Mouse (Mus musculus) neural tube, embryonic 11.5 days (tissue): Measurements from ENCODE around the gene Sgk1. TPM values are rescaled to one million over a fixed set of nuclear protein-coding genes. Genes with fewer than 3 reads are reported as not detected.
A peak's percentile ranks its signal among the peaks of the same experiment; 100 is the strongest.

Experiments
- ATAC-seq: fragments of 200-750 bp; cut with Nextera tagmentation; 2 replicates; pipeline ENCODE4 v1.8.0; 2017; ENCODE audit warnings: moderate number of reproducible peaks, mild to moderate bottlenecking, moderate TSS enrichment, moderate library complexity; ENCODE audit not compliant: insufficient read depth, low FRiP score, low TSS enrichment
- DNase-seq: peaks from one replicate; pipeline ENCODE4 v3.0.0-alpha.2; 2015; ENCODE audit warnings: low spot score
- H3K27ac ChIP-seq: fragments of 300-500 bp; sonication (generic); 2 replicates; pipeline ENCODE4 v1.5.1; 2014; ENCODE audit warnings: low read depth, mild to moderate bottlenecking, low read length
- H3K27me3 ChIP-seq: fragments of 300-500 bp; sonication (generic); 2 replicates; pipeline ENCODE4 v1.6.1; 2014; ENCODE audit warnings: mild to moderate bottlenecking, low read length, mixed read lengths; ENCODE audit not compliant: control insufficient read depth, insufficient read depth
- H3K36me3 ChIP-seq: fragments of 300-500 bp; sonication (generic); 2 replicates; pipeline ENCODE4 v1.6.1; 2014; ENCODE audit warnings: mild to moderate bottlenecking, low read length, moderate library complexity, mixed read lengths; ENCODE audit not compliant: control insufficient read depth, insufficient read depth
- H3K4me1 ChIP-seq: fragments of 300-500 bp; sonication (generic); 2 replicates; pipeline ENCODE4 v1.6.1; 2014; ENCODE audit warnings: low read length, mixed read lengths; ENCODE audit not compliant: control insufficient read depth, insufficient read depth
- H3K4me2 ChIP-seq: fragments of 300-500 bp; sonication (generic); 2 replicates; pipeline ENCODE4 v1.6.1; 2014; ENCODE audit warnings: low read depth, mild to moderate bottlenecking, moderate library complexity
- H3K4me3 ChIP-seq: fragments of 300-500 bp; sonication (generic); 2 replicates; pipeline ENCODE4 v1.5.1; 2014; ENCODE audit warnings: low read depth, low read length
- H3K9ac ChIP-seq: fragments of 300-500 bp; sonication (generic); 2 replicates; pipeline ENCODE4 v1.6.1; 2014; ENCODE audit warnings: mild to moderate bottlenecking, low read length
- H3K9me3 ChIP-seq: fragments of 300-500 bp; sonication (generic); 2 replicates; pipeline ENCODE4 v1.6.1; 2016; ENCODE audit warnings: low read length; ENCODE audit not compliant: control insufficient read depth
- WGBS: fragments of 180-500 bp; shearing (Covaris S2); extraction: QIAGEN DNeasy Blood & Tissue Kit; methylation state at CpG from one replicate; pipeline ENCODE4 v1.1.7; 2014; 5-methylcytosine and 5-hydroxymethylcytosine counted together
- polyA plus RNA-seq: library from polyadenylated mRNA; unstranded; fragments of >200 nt; fragmentation: Nextera tagmentation; extraction: Ambion mirVana; gene quantifications from 2 replicates; pipeline ENCODE4 v1.2.1, GENCODE M21; 2014

Gene Sgk1
- polyA plus RNA-seq, 1 experiment from 2014 or later = 22.1 TPM

GRCm38 (mm10) chr10:21994431-21994914, 112.5 kb downstream of the Sgk1 start:
- H3K4me3 ChIP-seq = peak overlapping the region; percentile 65
- no peaks in the 10 kb centered on the region for H3K36me3 ChIP-seq
- H3K4me2 ChIP-seq = peak overlapping the region; percentile 90
- H3K27me3 ChIP-seq = 0 out of 2 replicates have a peak, but pooled peaks cover 11% of the 10 kb centered on the region
- H3K9me3 ChIP-seq = no peaks in the 10 kb centered on the region
- WGBS = 0% methylated on average over 32 of the region's 40 CpGs
- peak overlapping the region; percentile 67 for H3K9ac ChIP-seq
- peaks cover 6% of the 10 kb centered on the region for H3K4me1 ChIP-seq
- DNase-seq = peak; percentile 96
- peak; percentile 95 for ATAC-seq
- peak overlapping the region; percentile 60 for H3K27ac ChIP-seq

DNA sequence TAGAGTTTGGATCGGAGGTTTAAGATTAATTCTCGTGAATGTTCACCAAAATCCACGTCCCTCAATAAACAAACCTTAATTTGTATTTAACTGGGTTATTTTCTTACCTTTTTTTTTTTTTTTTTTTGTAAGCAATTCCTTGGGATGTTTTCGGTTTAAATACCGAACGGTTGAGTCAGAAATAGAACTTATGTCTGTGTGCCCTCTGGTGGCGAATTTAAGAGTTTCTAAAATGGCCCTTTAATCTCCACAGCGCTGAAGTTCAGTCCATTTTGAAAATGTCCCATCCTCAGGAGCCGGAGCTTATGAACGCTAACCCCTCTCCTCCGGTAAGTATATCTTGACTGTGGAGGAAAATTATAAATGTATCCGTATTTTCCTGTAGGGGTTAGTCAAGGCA, 113.2 kb downstream of the Sgk1 start:
- DNase-seq = peak; percentile 61
- Histone ChIP-seq H3K36me3 (no peaks in the 10 kb centered on the region), H3K9me3 (no peaks in the 10 kb centered on the region), H3K9ac (no peak overlapping the region), H3K27me3 (0 out of 2 replicates have a peak, but pooled peaks cover 11% of the 10 kb centered on the region), H3K4me2 (peak overlapping the region; percentile 90), H3K4me3 (peak overlapping the region; percentile 65), H3K27ac (no peak overlapping the region), H3K4me1 (peaks cover 6% of the 10 kb centered on the region)
- 16% methylated on average over 12 of the region's 12 CpGs for WGBS
- ATAC-seq = no peak

- H3K9ac ChIP-seq = no peak overlapping the region
- H3K4me3 ChIP-seq = no peak overlapping the region
- H3K27ac ChIP-seq = no peak overlapping the region
- H3K36me3 ChIP-seq = no peaks in the 10 kb centered on the region
- DNase-seq (peak; percentile 77), ATAC-seq (no peak)
- no peak overlapping the region for H3K4me2 ChIP-seq
- 67% methylated on average over 11 of the region's 11 CpGs for WGBS
- peaks cover 6% of the 10 kb centered on the region for H3K4me1 ChIP-seq
- no peaks in the 10 kb centered on the region for H3K9me3 ChIP-seq
- 0 out of 2 replicates have a peak, but pooled peaks cover 11% of the 10 kb centered on the region for H3K27me3 ChIP-seq
These were observed 113.8 kb downstream of the Sgk1 start for GRCm38 (mm10) chr10:21995661-21996308.

DNA sequence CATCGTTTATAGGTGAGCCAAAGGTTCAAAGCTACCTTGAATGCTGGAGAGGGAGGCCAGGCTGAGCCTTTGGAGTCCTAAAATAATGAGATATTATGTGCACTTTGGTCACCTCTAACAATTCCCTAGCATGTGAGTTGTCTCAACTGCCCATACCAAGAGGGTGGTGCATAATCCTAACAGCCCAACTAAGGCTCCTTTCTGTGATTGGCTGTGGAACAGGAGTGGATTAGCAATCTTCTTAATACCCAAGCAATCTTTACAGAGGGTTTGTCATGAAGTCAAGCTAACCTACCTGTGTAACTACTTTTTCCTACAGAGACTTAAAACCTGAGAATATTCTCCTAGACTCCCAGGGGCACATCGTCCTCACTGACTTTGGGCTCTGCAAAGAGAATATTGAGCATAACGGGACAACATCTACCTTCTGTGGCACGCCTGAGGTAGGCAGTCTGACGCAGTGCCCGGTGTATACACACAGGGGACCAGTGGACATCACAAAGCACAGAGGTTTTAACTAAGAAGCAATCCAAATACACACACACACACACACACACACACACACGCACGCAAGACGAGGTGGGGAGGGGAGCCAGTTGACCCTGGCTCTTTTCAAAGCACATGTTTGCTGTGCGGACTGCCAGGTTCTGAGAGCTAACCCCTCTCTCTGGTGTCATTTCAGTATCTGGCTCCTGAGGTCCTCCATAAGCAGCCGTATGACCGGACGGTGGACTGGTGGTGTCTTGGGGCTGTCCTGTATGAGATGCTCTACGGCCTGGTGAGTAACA, 114.9 kb downstream of the Sgk1 start:
- H3K4me2 ChIP-seq = no peak overlapping the region
- WGBS = 94% methylated on average over 14 of the region's 14 CpGs
- H3K27me3 ChIP-seq = 0 out of 2 replicates have a peak, but pooled peaks cover 9% of the 10 kb centered on the region
- no peak for DNase-seq
- no peak for ATAC-seq
- no peak overlapping the region for H3K4me3 ChIP-seq
- H3K9ac ChIP-seq = peak overlapping the region; percentile 18; the same call in 1 of the 2 replicates
- no peaks in the 10 kb centered on the region for H3K9me3 ChIP-seq
- H3K36me3 ChIP-seq = no peaks in the 10 kb centered on the region
- no peak overlapping the region for H3K27ac ChIP-seq
- H3K4me1 ChIP-seq = peaks cover 6% of the 10 kb centered on the region

- no peak for ATAC-seq
- H3K27me3 ChIP-seq = 0 out of 2 replicates have a peak, but pooled peaks cover 2% of the 10 kb centered on the region
- H3K9me3 ChIP-seq = no peaks in the 10 kb centered on the region
- 92% methylated on average over 12 of the region's 12 CpGs for WGBS
- H3K4me1 ChIP-seq = peaks cover 4% of the 10 kb centered on the region
- H3K4me3 ChIP-seq = no peak overlapping the region
- H3K36me3 ChIP-seq = no peaks in the 10 kb centered on the region
- DNase-seq = no peak
- H3K27ac ChIP-seq = no peak overlapping the region
- H3K4me2 ChIP-seq = no peak overlapping the region
- no peak overlapping the region for H3K9ac ChIP-seq
These were observed 115.7 kb downstream of the Sgk1 start for GRCm38 (mm10) chr10:21997550-21998204.

- H3K27ac ChIP-seq = no peak overlapping the region
- no peaks in the 10 kb centered on the region for H3K9me3 ChIP-seq
- no peak for DNase-seq
- no peaks in the 10 kb centered on the region for H3K36me3 ChIP-seq
- H3K4me1 ChIP-seq = no peaks in the 10 kb centered on the region
- no peak overlapping the region for H3K4me3 ChIP-seq
- WGBS = 88% methylated on average over 28 of the region's 28 CpGs
- H3K27me3 ChIP-seq = no peaks in the 10 kb centered on the region
- H3K4me2 ChIP-seq = no peak overlapping the region; the same call in 1 of the 2 replicates
- no peak for ATAC-seq
- H3K9ac ChIP-seq = no peak overlapping the region
These were observed 116.7 kb downstream of the Sgk1 start for GRCm38 (mm10) chr10:21998503-21999180.

DNA sequence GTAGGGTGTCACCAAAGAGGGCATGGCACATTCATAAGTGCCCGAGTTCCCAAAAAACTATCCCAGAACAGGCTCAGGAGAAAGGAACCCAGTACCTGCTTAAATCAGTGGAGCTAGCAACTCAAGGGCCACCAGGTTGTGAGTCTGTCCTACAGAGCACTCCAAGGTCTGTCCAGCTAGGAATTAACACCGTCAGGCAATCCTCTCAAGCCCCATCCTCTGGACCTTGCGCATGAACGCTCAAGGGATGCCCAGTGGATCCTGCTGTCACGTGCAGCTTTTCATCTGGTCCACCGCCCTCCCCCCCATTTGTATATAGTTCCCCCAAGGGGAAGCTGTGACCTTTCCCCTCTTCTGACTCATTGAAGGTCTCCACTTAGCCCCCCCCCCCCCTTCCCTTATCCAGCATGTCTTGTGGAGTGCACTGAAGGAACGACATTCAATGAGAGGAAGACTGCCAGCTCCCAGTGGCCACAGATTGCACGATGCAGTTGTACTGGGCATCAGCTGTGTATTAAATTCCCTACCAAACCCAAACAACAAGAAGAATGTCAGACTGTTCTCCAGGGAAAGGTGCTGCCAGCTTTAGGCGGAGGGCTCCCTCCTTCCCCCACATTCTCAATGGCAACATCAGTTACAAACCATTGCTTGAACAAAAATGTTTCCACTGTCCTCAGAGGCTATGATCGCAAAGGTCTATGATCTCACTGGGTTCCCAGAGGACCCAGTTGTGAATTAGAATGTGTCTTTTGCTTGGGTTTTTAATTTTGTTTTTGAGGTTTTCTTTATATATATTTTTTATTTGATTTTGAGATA, 118.7 kb downstream of the Sgk1 start:
- 66% methylated on average over 10 of the region's 10 CpGs for WGBS

More for the DNA sequence above, 118.7 kb downstream of the Sgk1 start:
- no peak overlapping the region for H3K4me2 ChIP-seq
- no peak overlapping the region for H3K27ac ChIP-seq
- H3K9me3 ChIP-seq = no peaks in the 10 kb centered on the region
- no peak overlapping the region for H3K9ac ChIP-seq
- DNase-seq (no peak), ATAC-seq (no peak)
- no peaks in the 10 kb centered on the region for H3K36me3 ChIP-seq
- H3K4me3 ChIP-seq = no peak overlapping the region
- no peaks in the 10 kb centered on the region for H3K27me3 ChIP-seq
- no peaks in the 10 kb centered on the region for H3K4me1 ChIP-seq
